Mouse (Mus musculus): ENCODE data around the gene Pnma3. TPM values are rescaled to one million over a fixed set of nuclear protein-coding genes. Genes with fewer than 3 reads are reported as not detected.
"Not testable (repeated sequence)": the region's sequence is repeated elsewhere in the genome, so short reads cannot be mapped to it uniquely, and the experiment has no call there.

The Pnma3 gene
- total RNA-seq (2015) (not detected in 2 replicates), total RNA-seq (2017) (not detected in 2 replicates)

DNA sequence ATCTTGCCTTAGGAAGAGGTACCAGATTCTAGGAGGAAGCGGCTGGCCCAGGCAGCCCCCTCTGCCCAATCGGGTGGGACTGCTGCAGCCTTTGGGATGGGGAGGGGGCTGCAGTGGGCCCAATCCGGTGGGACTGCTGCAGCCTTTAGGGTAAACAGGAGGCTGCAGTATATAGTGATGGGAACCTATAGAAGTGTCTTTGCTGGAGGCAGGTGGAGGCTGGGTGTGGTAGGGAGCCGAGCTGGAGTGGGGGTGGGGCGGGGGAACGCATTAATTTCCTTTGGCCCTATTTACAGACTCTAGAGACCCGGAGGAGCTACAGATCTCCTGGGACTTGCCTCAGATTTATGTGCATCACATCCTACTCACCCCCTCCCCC is at the start of gene Pnma3:
Pnma3 (plus strand) TSS at position 373 of the 379 bp plus-strand sequence.
- ATAC-seq (replicated peaks; ENCODE audit: poor library complexity) = no peak

DNA sequence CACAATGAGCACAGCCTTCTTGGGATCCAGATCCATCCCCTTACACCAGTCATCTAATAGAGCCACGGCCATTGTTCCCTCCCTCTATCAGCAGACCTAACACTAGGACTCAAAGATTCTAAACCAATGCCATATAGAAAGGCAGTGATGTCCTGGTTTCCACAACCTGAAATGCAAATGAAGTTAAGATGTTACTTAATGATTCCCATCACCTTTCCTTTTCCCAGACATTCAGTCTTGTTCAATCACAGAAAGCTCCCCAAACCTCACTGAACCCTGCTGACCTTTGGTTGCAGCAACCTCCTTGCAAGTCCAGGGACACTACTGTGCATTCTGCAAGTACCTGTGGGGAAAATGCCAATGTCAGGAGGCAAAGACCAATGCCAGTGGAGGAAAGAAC is 27.6 kb upstream of the Pnma3 start, which contains the start of gene Pnma5:
Pnma5 (minus strand) TSS at position 101 of the 400 bp plus-strand sequence.
- ATAC-seq (replicated peaks; ENCODE audit: poor library complexity) = no peak

DNA sequence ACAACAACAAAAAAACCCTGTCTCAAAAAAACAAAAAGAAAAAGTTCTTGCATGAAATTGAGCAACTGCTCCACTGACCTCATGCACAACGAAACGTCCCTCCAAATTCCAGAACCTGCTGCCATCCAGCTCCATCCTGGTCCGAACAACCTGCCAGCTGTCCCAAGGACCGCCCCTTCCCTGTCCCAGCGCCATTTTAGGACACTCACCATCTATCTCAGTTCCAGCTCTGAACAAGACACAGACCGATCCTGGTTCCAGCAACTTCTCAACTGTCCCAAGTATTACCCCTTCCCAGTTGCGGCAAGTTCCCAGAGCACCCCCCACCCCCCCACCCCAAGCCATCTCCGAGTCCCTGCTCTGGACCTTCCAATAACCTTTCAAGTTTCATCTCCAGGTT is 25.8 kb upstream of the Pnma3 start:
- no peak for ATAC-seq (replicated peaks; ENCODE audit: poor library complexity)

DNA sequence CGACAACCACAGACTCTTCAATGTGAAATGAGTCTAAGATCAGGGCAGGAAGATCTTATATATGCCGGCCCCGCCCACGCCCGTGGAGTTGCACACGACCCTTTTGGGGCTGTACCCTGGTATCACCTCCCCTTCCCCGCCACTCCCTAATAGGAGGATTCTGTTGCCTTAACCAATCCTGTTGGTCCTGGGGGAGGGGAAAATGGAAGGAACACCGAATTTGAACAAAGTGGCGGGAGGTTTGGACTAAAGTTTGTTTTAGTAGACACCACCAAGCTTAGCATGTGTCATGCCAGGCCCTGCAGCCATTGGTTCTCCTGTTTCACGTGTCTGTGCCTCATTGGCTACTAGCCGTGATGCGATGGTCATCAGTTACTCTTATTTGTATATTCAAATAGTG is 24.9 kb upstream of the Pnma3 start:
- ATAC-seq (replicated peaks; ENCODE audit: poor library complexity) = no peak

DNA sequence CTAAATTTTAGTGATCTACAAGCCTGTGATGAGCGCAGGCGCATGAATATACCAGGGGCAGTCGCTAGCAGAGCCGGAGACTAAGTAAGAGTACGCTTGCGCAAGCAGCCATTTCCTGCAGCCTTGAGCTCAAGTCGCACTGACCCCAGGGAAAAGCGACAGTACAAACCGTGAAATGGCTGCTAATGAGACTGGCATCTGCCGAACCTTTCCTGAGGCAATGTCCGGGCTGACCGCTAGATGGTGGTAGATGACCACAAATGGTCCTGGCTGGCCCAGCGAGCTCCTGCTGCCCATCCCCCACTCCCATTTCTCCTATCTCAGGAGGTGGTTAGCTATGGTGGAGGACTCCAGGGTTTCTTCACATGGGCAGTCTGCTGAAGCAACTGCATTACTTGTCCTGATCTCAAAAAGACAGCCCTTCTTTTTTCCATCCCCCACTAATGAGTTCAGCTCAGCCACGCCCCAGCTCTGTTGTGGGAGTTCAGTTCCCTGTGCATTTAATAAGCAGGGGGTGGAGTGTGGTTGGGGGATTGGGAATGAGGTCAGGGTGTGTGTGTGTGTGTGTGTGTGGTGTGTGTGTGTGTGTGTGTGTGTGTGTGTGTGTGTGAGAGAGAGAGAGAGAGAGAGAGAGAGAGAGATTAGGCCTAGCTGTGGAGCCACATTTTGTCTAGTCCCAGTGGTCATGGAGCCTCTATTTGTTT is 10.6 kb upstream of the Pnma3 start:
- ATAC-seq (replicated peaks; ENCODE audit: poor library complexity) = peak; percentile 99

DNA sequence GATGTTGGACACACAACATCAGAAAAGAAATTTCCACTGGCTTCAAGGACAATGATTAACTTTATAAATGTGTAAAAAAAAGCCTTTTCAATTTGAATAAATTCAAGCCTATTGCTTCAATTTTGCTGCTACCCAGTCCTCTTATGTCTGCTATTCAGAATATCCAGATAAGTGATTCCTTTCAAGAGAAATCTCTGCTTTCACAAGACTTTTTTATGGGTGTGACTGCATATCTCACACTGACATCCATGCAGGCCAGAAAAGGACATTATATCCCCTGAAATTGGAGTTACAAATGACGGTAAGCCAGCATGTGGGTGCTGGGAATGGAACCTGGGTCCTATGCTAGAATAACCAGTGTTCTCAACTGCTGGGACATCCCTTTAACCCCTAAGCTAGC is 3.1 kb upstream of the Pnma3 start:
- ATAC-seq (replicated peaks; ENCODE audit: poor library complexity) = peak; percentile 37

DNA sequence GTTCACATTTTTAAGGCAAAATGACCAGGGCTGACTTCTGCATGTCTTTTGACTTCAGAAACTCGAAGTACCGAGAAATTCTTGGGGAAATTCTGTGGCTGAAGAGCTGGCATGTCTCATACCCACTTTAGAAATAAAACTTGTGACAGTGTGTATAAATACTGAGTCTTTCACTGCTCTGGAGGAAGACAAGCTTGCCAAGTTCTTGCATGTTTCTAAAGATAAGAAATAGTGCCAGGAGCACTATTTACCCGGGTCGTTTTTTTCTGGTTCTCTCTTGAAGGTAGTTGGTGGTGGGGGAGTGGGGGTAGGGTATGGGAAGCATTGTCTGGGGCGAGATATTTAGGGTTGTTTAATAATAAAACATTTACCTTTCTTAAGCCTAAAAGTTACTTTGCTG is 2.3 kb upstream of the Pnma3 start:
- peak; percentile 54; the same call in 1 of the 2 replicates for ATAC-seq (replicated peaks; ENCODE audit: poor library complexity)

DNA sequence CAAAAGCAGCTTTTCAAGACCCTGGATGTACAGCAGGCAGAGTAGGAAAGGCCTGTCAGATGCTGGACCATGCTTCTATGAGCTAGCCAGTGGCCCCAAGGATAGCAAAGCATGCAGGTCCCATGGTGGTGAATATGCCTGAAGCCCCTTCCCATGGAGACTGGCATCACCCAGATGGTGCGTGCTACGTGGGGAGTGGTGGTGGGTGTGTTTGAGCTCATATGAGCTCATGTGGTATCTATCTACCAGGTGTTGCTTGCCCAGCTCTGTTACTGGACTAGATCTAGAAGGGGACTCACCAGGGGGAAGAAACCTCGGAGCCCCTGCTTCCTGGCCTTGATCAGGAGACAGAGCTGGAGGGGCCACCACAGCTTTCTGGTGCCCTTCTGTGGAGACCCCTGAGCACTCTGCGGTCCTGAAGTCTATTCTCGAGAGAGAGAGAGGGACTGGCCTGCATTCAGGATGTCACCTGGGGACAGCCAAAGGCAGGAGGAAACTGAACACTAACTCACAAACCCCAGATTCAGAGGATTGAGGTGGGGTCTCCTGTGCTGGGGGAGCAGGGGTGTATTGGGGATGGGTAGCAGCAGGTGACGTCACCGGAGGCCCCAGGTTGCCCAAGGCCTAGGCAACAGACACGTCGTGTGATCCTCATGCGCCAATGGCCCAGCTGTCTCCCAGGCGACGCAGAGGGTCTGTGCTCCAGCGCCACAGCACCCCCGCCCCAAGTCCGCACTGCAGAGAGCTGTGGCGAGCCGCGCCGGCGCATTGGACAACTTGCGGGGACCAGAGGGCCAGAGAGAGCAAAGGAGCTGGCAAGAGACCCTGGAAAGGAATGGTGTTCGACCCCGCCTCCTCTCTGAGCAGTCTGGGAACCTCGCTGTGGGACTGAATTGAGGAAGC is 824 bp upstream of the Pnma3 start:
- no peak for ATAC-seq (replicated peaks; ENCODE audit: poor library complexity)

DNA sequence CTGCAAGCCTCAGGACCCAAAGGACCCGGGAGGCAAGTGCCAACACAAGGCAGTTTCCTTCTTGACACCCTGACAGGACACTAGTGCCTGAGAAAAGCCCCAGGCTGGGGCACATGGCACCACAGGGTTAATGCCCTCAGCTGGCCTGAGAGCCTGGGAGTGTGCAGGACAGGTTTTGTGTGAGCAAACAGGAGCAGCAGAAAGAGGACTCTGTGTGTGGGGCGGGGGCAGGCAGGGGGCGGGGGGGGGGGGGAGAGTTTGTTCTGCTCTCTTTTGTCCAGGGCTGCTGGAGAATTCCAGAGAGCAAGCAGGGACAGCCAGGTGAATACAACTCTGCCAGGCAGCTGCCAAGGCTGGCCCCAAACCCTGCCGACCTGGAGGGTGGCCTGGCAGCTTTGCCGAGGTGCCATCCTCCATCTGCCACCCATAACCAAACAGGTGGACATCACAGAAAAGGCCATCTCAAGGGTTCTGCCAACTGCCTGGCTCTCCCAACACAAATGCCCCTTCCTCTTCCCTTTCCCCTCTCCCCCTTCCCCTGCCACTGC is 2.3 kb downstream of the Pnma3 start:
- not testable (repeated sequence) for ATAC-seq (replicated peaks; ENCODE audit: poor library complexity)

DNA sequence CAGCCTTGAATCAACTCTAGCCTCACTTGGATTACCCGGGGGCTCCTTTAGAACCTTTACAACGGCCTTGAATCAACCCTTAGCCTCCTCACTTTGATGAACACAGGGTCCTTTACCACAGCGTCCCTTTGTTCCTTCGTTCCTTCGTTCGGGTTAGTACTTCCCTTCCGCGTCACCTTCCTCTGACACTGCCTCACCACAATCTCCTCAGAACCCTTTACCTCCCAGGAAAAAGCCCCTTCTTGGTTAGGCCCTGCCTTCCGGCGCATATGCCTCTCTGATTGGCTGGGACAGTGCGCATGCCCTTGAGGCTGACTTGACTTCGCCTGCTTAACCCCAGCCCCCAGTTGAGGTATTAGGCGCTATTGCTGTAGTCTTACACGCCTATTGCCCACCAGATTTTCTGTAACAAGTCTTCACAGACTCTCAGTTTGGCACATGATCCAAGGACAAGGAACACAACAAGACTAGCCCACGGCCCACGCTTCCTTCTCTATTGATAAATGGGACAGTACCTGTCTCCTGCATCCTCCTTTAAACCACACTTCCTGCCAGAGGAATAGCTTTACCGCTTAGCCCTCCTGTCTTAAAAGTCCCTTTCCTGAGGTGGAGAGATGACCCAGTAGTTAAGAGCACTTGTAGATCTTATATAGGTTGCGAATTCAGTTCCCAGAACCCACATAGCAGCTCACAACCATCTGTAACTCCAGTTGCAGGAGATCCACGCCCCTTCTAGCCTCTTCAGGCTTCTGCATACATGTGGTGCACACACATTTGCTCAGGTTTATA is 17.9 kb downstream of the Pnma3 start, which contains the start of gene Xlr4a:
Xlr4a (minus strand) TSS at position 212 of the 789 bp plus-strand sequence.
- ATAC-seq (replicated peaks; ENCODE audit: poor library complexity) = not testable (repeated sequence)

DNA sequence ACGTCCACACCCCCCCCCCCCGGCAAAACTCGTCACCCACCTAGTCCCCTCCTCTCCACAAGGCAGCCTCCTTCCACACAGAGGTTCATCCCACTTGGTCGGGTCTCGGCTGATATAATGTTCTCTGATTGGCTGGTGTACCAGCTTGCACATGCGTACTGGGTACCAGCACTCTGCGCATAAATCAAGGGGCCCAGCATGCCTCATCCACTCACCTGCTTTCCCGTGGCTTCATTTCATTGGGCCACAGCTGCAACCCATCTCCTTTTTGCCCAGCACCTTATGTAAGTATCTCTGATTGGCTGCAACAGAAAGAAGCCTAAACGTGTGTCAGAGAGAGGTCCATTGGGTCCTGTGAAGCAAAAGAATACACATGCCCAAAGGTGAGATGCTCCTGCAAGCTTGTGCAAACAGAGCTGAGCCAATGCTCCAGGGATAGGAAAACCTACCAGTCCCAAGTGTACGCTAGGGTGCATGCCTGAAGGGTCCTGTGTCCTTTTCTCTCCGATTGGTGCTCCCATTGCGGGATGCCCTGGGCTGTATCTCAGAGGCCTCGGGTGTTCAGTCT is 32.4 kb downstream of the Pnma3 start, which contains the start of gene Xlr3a:
Xlr3a (minus strand) TSS at position 155 of the 568 bp plus-strand sequence.
- ATAC-seq (replicated peaks; ENCODE audit: poor library complexity) = peak; percentile 34; the same call in 1 of the 2 replicates

DNA sequence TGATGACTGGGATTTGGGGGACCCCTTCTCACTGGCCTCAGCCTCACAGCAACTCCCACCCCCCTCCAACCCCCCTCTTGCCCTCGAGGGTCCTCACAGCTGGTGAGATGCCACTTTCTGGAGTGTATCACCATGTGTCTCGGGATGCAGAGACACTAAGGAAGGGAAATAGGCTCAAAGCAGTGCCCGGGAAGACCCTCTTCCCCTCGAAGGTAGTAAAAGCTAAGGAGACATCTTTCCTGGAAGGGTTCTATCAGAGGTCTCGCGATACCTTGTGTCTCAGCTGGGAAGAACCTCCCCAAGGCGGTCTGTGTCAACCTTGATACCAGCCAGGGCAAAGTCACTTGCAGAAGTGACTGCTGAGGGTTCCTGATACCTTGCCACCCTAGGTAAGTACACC is 52.2 kb downstream of the Pnma3 start, which contains the start of gene Gm14685:
Gm14685 (plus strand) TSS at position 301 of the 400 bp plus-strand sequence.
- ATAC-seq (replicated peaks; ENCODE audit: poor library complexity) = not testable (repeated sequence)

Other genes with a start within 250 kb of the Pnma3 start
- not detected in 2 replicates for gene Gabrq, start 239.6 kb upstream of the Pnma3 start, total RNA-seq (2015)
- gene Gabrq, start 239.6 kb upstream of the Pnma3 start, total RNA-seq (2017) = not detected in 2 replicates
- gene Cetn2, start 146.4 kb upstream of the Pnma3 start, total RNA-seq (2015) = 84.2 and 87.0 TPM in 2 replicates
- 105 and 113 TPM in 2 replicates for gene Cetn2, start 146.4 kb upstream of the Pnma3 start, total RNA-seq (2017)
- gene Nsdhl, start 146.2 kb upstream of the Pnma3 start, total RNA-seq (2015) = 24.1 and 27.3 TPM in 2 replicates
- 13.3 and 19.0 TPM in 2 replicates for gene Nsdhl, start 146.2 kb upstream of the Pnma3 start, total RNA-seq (2017)
- gene Zfp185, start 77.4 kb upstream of the Pnma3 start, total RNA-seq (2015) = not detected in 2 replicates
- not detected in 2 replicates for gene Zfp185, start 77.4 kb upstream of the Pnma3 start, total RNA-seq (2017)
- not detected in 2 replicates for gene Pnma5, start 27.7 kb upstream of the Pnma3 start, total RNA-seq (2015)
- gene Pnma5, start 27.7 kb upstream of the Pnma3 start, total RNA-seq (2017) = not detected in 2 replicates
- 15.1 and 18.9 TPM in 2 replicates for gene Xlr4a, start 17.7 kb downstream of the Pnma3 start, total RNA-seq (2015)
- 11.6 and 18.2 TPM in 2 replicates for gene Xlr4a, start 17.7 kb downstream of the Pnma3 start, total RNA-seq (2017)
- 0.93 and 3.3 TPM in 2 replicates for gene Xlr3a, start 32.3 kb downstream of the Pnma3 start, total RNA-seq (2015)
- gene Xlr3a, start 32.3 kb downstream of the Pnma3 start, total RNA-seq (2017) = 0.50 and 1.6 TPM in 2 replicates
- not detected in 2 replicates for gene Gm14685, start 52.3 kb downstream of the Pnma3 start, total RNA-seq (2015)
- not detected in 2 replicates for gene Gm14685, start 52.3 kb downstream of the Pnma3 start, total RNA-seq (2017)
- not detected in 2 replicates for gene Xlr5b, start 84.0 kb downstream of the Pnma3 start, total RNA-seq (2015)
- not detected in 2 replicates for gene Xlr5b, start 84.0 kb downstream of the Pnma3 start, total RNA-seq (2017)
- gene DXBay18, start 84.7 kb downstream of the Pnma3 start, total RNA-seq (2015) = not detected in 2 replicates
- not detected in 2 replicates for gene DXBay18, start 84.7 kb downstream of the Pnma3 start, total RNA-seq (2017)
- not detected in 2 replicates for gene Spin2d, start 112.2 kb downstream of the Pnma3 start, total RNA-seq (2015)
- gene Spin2d, start 112.2 kb downstream of the Pnma3 start, total RNA-seq (2017) = not detected in 2 replicates
- gene Xlr3b, start 127.4 kb downstream of the Pnma3 start, total RNA-seq (2015) = 7.7 and 8.5 TPM in 2 replicates
- 6.2 and 8.8 TPM in 2 replicates for gene Xlr3b, start 127.4 kb downstream of the Pnma3 start, total RNA-seq (2017)
- 16.7 and 22.3 TPM in 2 replicates for gene Xlr4b, start 149.5 kb downstream of the Pnma3 start, total RNA-seq (2015)
- gene Xlr4b, start 149.5 kb downstream of the Pnma3 start, total RNA-seq (2017) = 15.1 and 18.7 TPM in 2 replicates
- gene F8a, start 163.5 kb downstream of the Pnma3 start, total RNA-seq (2015) = 4.1 and 5.6 TPM in 2 replicates
- 2.6 and 2.8 TPM in 2 replicates for gene F8a, start 163.5 kb downstream of the Pnma3 start, total RNA-seq (2017)
- gene Xlr4c, start 178.3 kb downstream of the Pnma3 start, total RNA-seq (2015) = 4.2 and 16.7 TPM in 2 replicates
- gene Xlr4c, start 178.3 kb downstream of the Pnma3 start, total RNA-seq (2017) = 10.1 and 11.2 TPM in 2 replicates
- not detected in 2 replicates for gene Xlr3c, start 200.6 kb downstream of the Pnma3 start, total RNA-seq (2015)
- not detected in 2 replicates for gene Xlr3c, start 200.6 kb downstream of the Pnma3 start, total RNA-seq (2017)
- not detected in 2 replicates for gene Xlr5a, start 228.2 kb downstream of the Pnma3 start, total RNA-seq (2015)
- not detected in 2 replicates for gene Xlr5a, start 228.2 kb downstream of the Pnma3 start, total RNA-seq (2017)
- gene Xlr5c, start 228.2 kb downstream of the Pnma3 start, total RNA-seq (2015) = not detected in 2 replicates
- gene Xlr5c, start 228.2 kb downstream of the Pnma3 start, total RNA-seq (2017) = not detected in 2 replicates